Mouse (Mus musculus) ES-E14 (cell line): ENCODE measurements at regions not wholly inside any gene's neighbourhood (a gene's known extent, or its start where the extent isn't known, plus 50 kb on each side); places are given as distances from the start of the nearest gene placed in this dataset.

Experiments
- DNase-seq: peaks from one replicate; pipeline ENCODE4 v3.0.0-alpha.2; 2013; ENCODE audit warnings: low read depth, low spot score
- H3K27ac ChIP-seq: 2 replicates; pipeline ENCODE4 v1.5.1; 2012; ENCODE audit warnings: low read depth, mild to moderate bottlenecking, low read length, moderate library complexity, mixed read lengths; ENCODE audit not compliant: poor library complexity, insufficient read depth, severe bottlenecking
- H3K36me3 ChIP-seq: 2 replicates; pipeline ENCODE4 v1.6.1; 2012; ENCODE audit warnings: mild to moderate bottlenecking, low read length, moderate library complexity, mixed read lengths; ENCODE audit not compliant: control insufficient read depth, poor library complexity, insufficient read depth, severe bottlenecking
- H3K4me1 ChIP-seq, 2 experiments: fragments of 150-350 bp in 1 of 2; sonication (generic) in 1 of 2; 2 replicates each; pipeline ENCODE4 v1.6.1; 2012; ENCODE audit warnings: low read length in 2 of 2, mild to moderate bottlenecking in 1 of 2, mixed read lengths in 1 of 2; ENCODE audit not compliant: control insufficient read depth in 2 of 2, insufficient read depth in 2 of 2, poor library complexity in 1 of 2
- H3K4me3 ChIP-seq, 2 experiments: fragments of 150-350 bp in 1 of 2; sonication (generic) in 1 of 2; 2 replicates each; pipeline ENCODE4 v1.5.1; 2012; ENCODE audit warnings: low read length in 2 of 2, low read depth in 1 of 2, mild to moderate bottlenecking in 1 of 2, mixed read lengths in 1 of 2; ENCODE audit not compliant: insufficient read depth in 1 of 2, poor library complexity in 1 of 2, severe bottlenecking in 1 of 2
- H3K9ac ChIP-seq: 2 replicates; pipeline ENCODE4 v1.6.1; 2012; ENCODE audit warnings: low read depth, mild to moderate bottlenecking, low read length, mixed read lengths; ENCODE audit not compliant: poor library complexity, insufficient read depth, severe bottlenecking
- H3K9me3 ChIP-seq: fragments of 150-350 bp; sonication (generic); 2 replicates; pipeline ENCODE4 v1.6.1; 2012; ENCODE audit warnings: low read depth, mild to moderate bottlenecking, low read length; ENCODE audit not compliant: control insufficient read depth, insufficient read depth
- CHD2 ChIP-seq: IDR thresholded peaks from 2 replicates; pipeline ENCODE4 v1.6.1; 2014; ENCODE audit warnings: mild to moderate bottlenecking, low read depth, low read length, inconsistent platforms
- HCFC1 ChIP-seq: IDR thresholded peaks from 2 replicates; pipeline ENCODE4 v1.6.1; 2012; ENCODE audit warnings: low read length, inconsistent platforms, borderline replicate concordance; ENCODE audit not compliant: insufficient read depth
- MAFK ChIP-seq: IDR thresholded peaks from 2 replicates; pipeline ENCODE4 v1.6.1; 2014; ENCODE audit warnings: mild to moderate bottlenecking, low read depth, low read length, inconsistent platforms; ENCODE audit not compliant: insufficient read depth
- ZC3H11A ChIP-seq: IDR thresholded peaks from 2 replicates; pipeline ENCODE4 v1.6.1; 2012; ENCODE audit warnings: low read depth, mild to moderate bottlenecking, inconsistent platforms, low read length, borderline replicate concordance
- ZNF384 ChIP-seq: IDR thresholded peaks from 2 replicates; pipeline ENCODE4 v1.6.1; 2012; ENCODE audit warnings: low read depth, low read length, inconsistent platforms
- in situ Hi-C, 2 experiments: fragments of 600-800 bp; cut with MboI; formaldehyde crosslinking; loops; one replicate each; pipeline ENCODE4 v1.15.1; 2025; ENCODE audit warnings: low sequenced_read_pairs in 2 of 2, inconsistent platforms in 1 of 2; ENCODE audit not compliant: unreplicated experiment in 2 of 2

- no peaks in the 10 kb centered on the region for H3K9me3 ChIP-seq
- no peaks in the 10 kb centered on the region for H3K36me3 ChIP-seq
- no peak overlapping the region for H3K27ac ChIP-seq
- in situ Hi-C loops, result no loop called here
- DNase-seq, result no peak
- no peak overlapping the region for H3K9ac ChIP-seq
- H3K4me3 ChIP-seq, result no peak overlapping the region
- TF ChIP-seq MAFK, result no peak
- no peak for TF ChIP-seq HCFC1
- TF ChIP-seq ZNF384, result no peak
- no peak for TF ChIP-seq CHD2
- TF ChIP-seq ZC3H11A, result no peak
- H3K4me1 ChIP-seq, result peaks cover 0 to 6% of the 10 kb centered on the region in 2 experiments; a peak in 1 of 4 replicates
These were observed 478.3 kb downstream of the Bnc2 start for GRCm38 (mm10) chr4:84196732-84197131.

- in situ Hi-C loops, result no loop called here
- no peak overlapping the region for H3K9ac ChIP-seq
- TF ChIP-seq ZC3H11A (no peak), HCFC1 (no peak), CHD2 (no peak), ZNF384 (no peak), MAFK (no peak)
These were observed 476.9 kb downstream of the Bnc2 start for GRCm38 (mm10) chr4:84198176-84198575.

GRCm38 (mm10) chr4:84199181-84199656 is 475.9 kb downstream of the Bnc2 start:
- DNase-seq, result no peak
- Histone ChIP-seq H3K27ac (no peak overlapping the region), H3K9me3 (no peaks in the 10 kb centered on the region), H3K36me3 (no peaks in the 10 kb centered on the region), H3K4me3 (no peak overlapping the region), H3K4me1 (peaks cover 0 to 8% of the 10 kb centered on the region in 2 experiments; a peak in 1 of 4 replicates), H3K9ac (no peak overlapping the region)
- in situ Hi-C loops, result no loop called here
- TF ChIP-seq CHD2 (no peak), ZNF384 (no peak), HCFC1 (no peak), MAFK (no peak), ZC3H11A (no peak)

More at GRCm38 (mm10) chr4:84198176-84198575, 476.9 kb downstream of the Bnc2 start:
- no peak for DNase-seq
- no peak overlapping the region for H3K4me3 ChIP-seq
- H3K9me3 ChIP-seq, result no peaks in the 10 kb centered on the region
- no peak overlapping the region for H3K27ac ChIP-seq
- H3K4me1 ChIP-seq, result peaks cover 0 to 6% of the 10 kb centered on the region in 2 experiments; a peak in 1 of 4 replicates
- no peaks in the 10 kb centered on the region for H3K36me3 ChIP-seq

GRCm38 (mm10) chr4:84201001-84201400 is 474.1 kb downstream of the Bnc2 start:
- Histone ChIP-seq H3K27ac (no peak overlapping the region), H3K9ac (no peak overlapping the region), H3K4me3 (no peak overlapping the region), H3K36me3 (no peaks in the 10 kb centered on the region), H3K4me1 (peaks cover 0 to 13% of the 10 kb centered on the region in 2 experiments; a peak in 1 of 4 replicates), H3K9me3 (no peaks in the 10 kb centered on the region)
- in situ Hi-C loops, result no loop called here
- no peak for DNase-seq
- TF ChIP-seq ZC3H11A (no peak), MAFK (no peak), ZNF384 (no peak), CHD2 (no peak), HCFC1 (no peak)
